In genomic region chr11:62029171-62029570, GRCm38 (mm10) we compare ENCODE assay signal across 12 mouse cellular contexts.
"Had no signal": no experiment of that assay in that cellular context is flagged by ENCODE, and none has a peak within 500 bp of the region (broad histone marks: within the 10 kb centered on the region; RNA-seq: fewer than 3 reads in every experiment).

No protein-coding gene starts in this region.

- DNase-seq: kidney, adult 9 months; kidney, postnatal 14 days; kidney, postnatal 4 days; left cerebral cortex, postnatal 4 days; liver, postnatal 0 days; lung, postnatal 10 days; lung, postnatal 36 days; midbrain, embryonic 14.5 days; retina, postnatal 1 day; right cerebral cortex, postnatal 25 days; spleen, adult 18-20 months; thymus, postnatal 25 days had no signal
